Comparison of ENCODE assay signal across 8 mouse cellular contexts in genomic region chr7:99248906-99249581, GRCm38 (mm10). TPM values are rescaled to one million over a fixed set of nuclear protein-coding genes. Genes with fewer than 3 reads are reported as not detected.
DNase-seq lines count a peak whose midpoint lies in the region; ATAC-seq lines count a peak whose summit lies in the region.

No protein-coding gene starts in this region.

- peak overlapping the region; percentile 38 for H3K4me3 ChIP-seq in hindbrain, embryonic 14.5 days (replicated peaks; ENCODE audit: low read length)
- peak overlapping the region; percentile 39 for H3K4me3 ChIP-seq in midbrain, embryonic 11.5 days (ENCODE audit: low read depth, low read length)

- ATAC-seq in common myeloid progenitor, adult 5-6 weeks (replicated peaks; ENCODE audit: low read depth, poor library complexity, severe bottlenecking), result peak; percentile 88
- peak; percentile 34; the same call in 1 of the 2 replicates for ATAC-seq in hindbrain, embryonic 14.5 days (ENCODE audit: low FRiP score)
- peak; percentile 58; the same call in 1 of the 2 replicates for ATAC-seq in midbrain, embryonic 11.5 days (ENCODE audit: low FRiP score)

- peak overlapping the region; percentile 75 for H3K4me2 ChIP-seq in hindbrain, embryonic 14.5 days (replicated peaks)
- H3K4me2 ChIP-seq in midbrain, embryonic 11.5 days, result peak overlapping the region; percentile 57

- H3K9ac ChIP-seq in hindbrain, embryonic 14.5 days, result peak overlapping the region; percentile 46
- peak overlapping the region; percentile 36 for H3K9ac ChIP-seq in midbrain, embryonic 11.5 days (ENCODE audit: low read length)

- WGBS in hindbrain, embryonic 14.5 days, result 1% methylated on average over 39 of the region's 44 CpGs
- 2% methylated on average over 37 of the region's 44 CpGs for WGBS in midbrain, embryonic 11.5 days

- no peak overlapping the region for H3K27ac ChIP-seq in hindbrain, embryonic 14.5 days
- no peak overlapping the region for H3K27ac ChIP-seq in midbrain, embryonic 11.5 days (ENCODE audit: low read depth, low read length)

- H3K4me1 ChIP-seq in hindbrain, embryonic 14.5 days (replicated peaks; ENCODE audit: control insufficient read depth, insufficient read depth, low read length), result no peaks in the 10 kb centered on the region
- no peaks in the 10 kb centered on the region; the same call in 1 of the 2 replicates for H3K4me1 ChIP-seq in midbrain, embryonic 11.5 days (ENCODE audit: control insufficient read depth, insufficient read depth, low read length)

- peaks cover 3% of the 10 kb centered on the region for H3K27me3 ChIP-seq in hindbrain, embryonic 14.5 days (ENCODE audit: control insufficient read depth, insufficient read depth, low read length)
- H3K27me3 ChIP-seq in midbrain, embryonic 11.5 days (ENCODE audit: control insufficient read depth, insufficient read depth, low read length), result peaks cover 9% of the 10 kb centered on the region

- H3K36me3 ChIP-seq in hindbrain, embryonic 14.5 days (replicated peaks; ENCODE audit: control insufficient read depth, insufficient read depth), result no peaks in the 10 kb centered on the region
- H3K36me3 ChIP-seq in midbrain, embryonic 11.5 days (ENCODE audit: control insufficient read depth, insufficient read depth, low read length), result no peaks in the 10 kb centered on the region

- H3K9me3 ChIP-seq in hindbrain, embryonic 14.5 days (ENCODE audit: control insufficient read depth, low read length), result no peaks in the 10 kb centered on the region
- H3K9me3 ChIP-seq in midbrain, embryonic 11.5 days (ENCODE audit: control insufficient read depth, low read length), result no peaks in the 10 kb centered on the region

- peak; percentile 40 for DNase-seq in kidney, adult 18-20 months
- DNase-seq in kidney, postnatal 10 days, result no peak
- DNase-seq in hindbrain, embryonic 14.5 days (ENCODE audit: low spot score), result no peak
- peak; percentile 94 for DNase-seq in midbrain, embryonic 11.5 days (ENCODE audit: low spot score, missing footprints)
- DNase-seq in right cerebral cortex, postnatal 36 days (ENCODE audit: low spot score in 2 of 2), result no peak
- DNase-seq in testis, postnatal 10 days (ENCODE audit: low spot score), result no peak
- no peak for DNase-seq in layer of hippocampus, postnatal 10 days (ENCODE audit: low spot score in 2 of 2)

RNA-seq across cellular contexts. Expression of gene Mogat2, which starts 10.6 kb away (rescaled TPM):
- 0.46 TPM in 1 of 2 replicates, not detected in the other for total RNA-seq in common myeloid progenitor, adult 5-6 weeks (2017)
- polyA plus RNA-seq in hindbrain, embryonic 14.5 days (2014; fragmentation: Nextera tagmentation; extraction: Ambion mirVana), result 1.3 and 2.5 TPM in 2 replicates
- 10.1 and 13.0 TPM in 2 replicates for polyA plus RNA-seq in midbrain, embryonic 11.5 days (2014; fragmentation: Nextera tagmentation; extraction: Ambion mirVana)
- total RNA-seq in layer of hippocampus, postnatal 10 days (2021), result not detected

RNA-seq across cellular contexts. Expression of gene Map6, which starts 18.2 kb away (rescaled TPM):
- not detected in 2 replicates for total RNA-seq in common myeloid progenitor, adult 5-6 weeks (2017)
- polyA plus RNA-seq in hindbrain, embryonic 14.5 days (2014; fragmentation: Nextera tagmentation; extraction: Ambion mirVana), result 122 and 135 TPM in 2 replicates
- 38.8 and 43.1 TPM in 2 replicates for polyA plus RNA-seq in midbrain, embryonic 11.5 days (2014; fragmentation: Nextera tagmentation; extraction: Ambion mirVana)
- 100 to 1,000 TPM; 178 to 182 TPM for total RNA-seq in layer of hippocampus, postnatal 10 days (2021)

Comparison
In these comparisons a context has a peak if more than half of its experiments do, and no peak if none do; other contexts are left out.
1. DNase-seq: peak in kidney, adult 18-20 months (single experiment) and midbrain, embryonic 11.5 days (single experiment); none in kidney, postnatal 10 days (single experiment), hindbrain, embryonic 14.5 days (single experiment), right cerebral cortex, postnatal 36 days (0 of 2), testis, postnatal 10 days (single experiment) and layer of hippocampus, postnatal 10 days (0 of 2).
2. ATAC-seq: peak in every context shown above with its lines; median percentile 88 in common myeloid progenitor, adult 5-6 weeks; 58 in midbrain, embryonic 11.5 days; 34 in hindbrain, embryonic 14.5 days.
3. RNA of gene Map6, which starts 18.2 kb away (total RNA-seq): 178 to 182 TPM in layer of hippocampus, postnatal 10 days; not detected in common myeloid progenitor, adult 5-6 weeks; every median in the first group is over 100 times any median in the second.